ENCODE assay signal across 16 mouse cellular contexts in the genomic region with DNA sequence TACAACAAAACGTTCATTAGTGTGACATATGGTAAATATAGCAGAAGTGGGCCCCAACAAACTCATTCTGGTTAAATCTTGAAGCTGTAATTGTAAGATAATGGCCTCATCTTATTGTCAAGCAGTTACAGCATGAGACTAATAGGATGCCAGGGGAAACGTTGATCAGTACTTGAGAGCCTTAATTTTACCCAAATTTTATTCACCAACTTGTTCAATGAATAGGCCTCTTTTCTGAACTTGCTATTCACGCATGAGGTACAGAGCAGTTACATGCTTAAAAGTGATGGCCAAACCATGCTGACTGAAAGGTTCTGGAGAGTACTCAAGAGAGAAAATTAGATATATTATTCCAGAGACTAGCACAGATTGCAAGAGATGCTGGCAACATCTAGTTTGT.
A peak's percentile ranks its signal among the peaks of the same experiment; 100 is the strongest.
DNase-seq lines count a peak whose midpoint lies in the region; ATAC-seq and TF ChIP-seq lines count a peak whose summit lies in the region.
"Had no signal": no experiment of that assay in that cellular context is flagged by ENCODE, and none has a peak within 500 bp of the region (broad histone marks: within the 10 kb centered on the region; RNA-seq: fewer than 3 reads in every experiment).

No protein-coding gene starts in this region.

- WGBS in forebrain, embryonic 14.5 days = 30% methylated on average over 3 of the region's 3 CpGs
- 73% methylated on average over 3 of the region's 3 CpGs for WGBS in forebrain, embryonic 10.5 days
- 31% methylated on average over 3 of the region's 3 CpGs for WGBS in forebrain, postnatal 0 days
- 37% methylated on average over 3 of the region's 3 CpGs for WGBS in forebrain, embryonic 15.5 days

- H3K27me3 ChIP-seq in forebrain, embryonic 14.5 days (replicated peaks; ENCODE audit: control insufficient read depth, insufficient read depth, low read length) = no peaks in the 10 kb centered on the region
- H3K27me3 ChIP-seq in forebrain, embryonic 10.5 days (ENCODE audit: poor library complexity, severe bottlenecking) = no peaks in the 10 kb centered on the region
- H3K27me3 ChIP-seq in forebrain, postnatal 0 days (ENCODE audit: insufficient read depth, low read length) = no peaks in the 10 kb centered on the region
- no peaks in the 10 kb centered on the region for H3K27me3 ChIP-seq in forebrain, embryonic 15.5 days
- H3K27me3 ChIP-seq: embryonic facial prominence, embryonic 12.5 days had no signal

- no peak for TF ChIP-seq POLR2A in brain, embryonic 14.5 days (IDR thresholded peaks at IDR 0.05; ENCODE audit: borderline replicate concordance, extremely low read depth, insufficient read depth, insufficient read length, poor library complexity, severe bottlenecking)

- no peak overlapping the region for H3K4me3 ChIP-seq in forebrain, embryonic 14.5 days (ENCODE audit: low read depth, low read length)
- no peak overlapping the region for H3K4me3 ChIP-seq in forebrain, embryonic 10.5 days
- no peak overlapping the region for H3K4me3 ChIP-seq in forebrain, postnatal 0 days (ENCODE audit: low read depth, low read length)
- H3K4me3 ChIP-seq in forebrain, embryonic 15.5 days = no peak overlapping the region
- H3K4me3 ChIP-seq in gastrocnemius, adult 2 months = no peak overlapping the region
- H3K4me3 ChIP-seq: embryonic facial prominence, embryonic 10.5 days; embryonic facial prominence, embryonic 12.5 days had no signal

- TF ChIP-seq CTCF in forebrain, postnatal 0 days (IDR thresholded peaks at IDR 0.05; ENCODE audit: low read depth) = no peak
- no peak for TF ChIP-seq CTCF in brain, embryonic 14.5 days (IDR thresholded peaks at IDR 0.05; ENCODE audit: borderline replicate concordance, extremely low read depth, insufficient read depth, insufficient read length)
- TF ChIP-seq CTCF in gastrocnemius, adult 2 months (IDR thresholded peaks at IDR 0.05) = no peak

- no peaks in the 10 kb centered on the region for H3K4me1 ChIP-seq in forebrain, embryonic 14.5 days (ENCODE audit: control insufficient read depth, insufficient read depth, low read length)
- no peaks in the 10 kb centered on the region for H3K4me1 ChIP-seq in forebrain, embryonic 10.5 days
- no peaks in the 10 kb centered on the region for H3K4me1 ChIP-seq in forebrain, postnatal 0 days (ENCODE audit: insufficient read depth)
- no peaks in the 10 kb centered on the region for H3K4me1 ChIP-seq in forebrain, embryonic 15.5 days
- H3K4me1 ChIP-seq: embryonic facial prominence, embryonic 10.5 days; embryonic facial prominence, embryonic 12.5 days had no signal

- H3K27ac ChIP-seq in forebrain, embryonic 14.5 days (ENCODE audit: low read depth, low read length) = no peak overlapping the region
- no peak overlapping the region for H3K27ac ChIP-seq in forebrain, embryonic 10.5 days
- H3K27ac ChIP-seq in forebrain, postnatal 0 days (ENCODE audit: low read depth, low read length) = no peak overlapping the region
- H3K27ac ChIP-seq in forebrain, embryonic 15.5 days (replicated peaks) = no peak overlapping the region
- H3K27ac ChIP-seq in gastrocnemius, adult 2 months = no peak overlapping the region
- H3K27ac ChIP-seq: embryonic facial prominence, embryonic 10.5 days; embryonic facial prominence, embryonic 12.5 days had no signal

- H3K4me2 ChIP-seq in forebrain, embryonic 14.5 days (ENCODE audit: low read length) = no peak overlapping the region
- no peak overlapping the region for H3K4me2 ChIP-seq in forebrain, postnatal 0 days (ENCODE audit: low read depth)
- no peak overlapping the region for H3K4me2 ChIP-seq in forebrain, embryonic 15.5 days (replicated peaks)
- H3K4me2 ChIP-seq: embryonic facial prominence, embryonic 12.5 days had no signal

- H3K36me3 ChIP-seq in forebrain, embryonic 14.5 days (ENCODE audit: control insufficient read depth, insufficient read depth, low read length) = no peaks in the 10 kb centered on the region
- no peaks in the 10 kb centered on the region for H3K36me3 ChIP-seq in forebrain, embryonic 10.5 days (replicated peaks)
- H3K36me3 ChIP-seq in forebrain, postnatal 0 days (ENCODE audit: insufficient read depth) = no peaks in the 10 kb centered on the region
- no peaks in the 10 kb centered on the region for H3K36me3 ChIP-seq in forebrain, embryonic 15.5 days
- H3K36me3 ChIP-seq: embryonic facial prominence, embryonic 10.5 days; embryonic facial prominence, embryonic 12.5 days had no signal

- peak; percentile 5 for DNase-seq in forebrain, embryonic 14.5 days (ENCODE audit: low spot score)
- DNase-seq in forebrain, embryonic 10.5 days (ENCODE audit: extremely low spot score, low spot score) = no peak
- DNase-seq in forebrain, postnatal 0 days = no peak
- peak; percentile 18 for DNase-seq in brain, embryonic 14.5 days (ENCODE audit: low read depth)
- no peak for DNase-seq in gastrocnemius, adult 2 months
- DNase-seq: adrenal gland, adult 2 months; adrenal gland, postnatal 10 days; adrenal gland, postnatal 25 days; cerebellum, adult 11-12 months; cerebellum, adult 2 months; cerebellum, adult 9-10 months; cerebellum, postnatal 10 days; cerebellum, postnatal 25 days had no signal

- no peak for ATAC-seq in forebrain, embryonic 14.5 days
- ATAC-seq in forebrain, postnatal 0 days = peak; percentile 27; the same call in 1 of the 2 replicates
- no peak for ATAC-seq in forebrain, embryonic 15.5 days (replicated peaks)

- no peak overlapping the region for H3K9ac ChIP-seq in forebrain, embryonic 14.5 days (ENCODE audit: low read length)
- H3K9ac ChIP-seq in forebrain, postnatal 0 days = no peak overlapping the region
- H3K9ac ChIP-seq in forebrain, embryonic 15.5 days (replicated peaks) = no peak overlapping the region
- H3K9ac ChIP-seq: embryonic facial prominence, embryonic 12.5 days had no signal

- H3K9me3 ChIP-seq in forebrain, embryonic 14.5 days (replicated peaks; ENCODE audit: control insufficient read depth, low read length) = no peaks in the 10 kb centered on the region
- H3K9me3 ChIP-seq in forebrain, embryonic 10.5 days = no peaks in the 10 kb centered on the region
- H3K9me3 ChIP-seq in forebrain, postnatal 0 days (ENCODE audit: low read length) = no peaks in the 10 kb centered on the region
- no peaks in the 10 kb centered on the region for H3K9me3 ChIP-seq in forebrain, embryonic 15.5 days
- H3K9me3 ChIP-seq: embryonic facial prominence, embryonic 10.5 days; embryonic facial prominence, embryonic 12.5 days had no signal

- intact Hi-C loops in gastrocnemius, adult 2 months (cut with DNase I) = no loop called here

Comparison
In these comparisons a context has a peak if more than half of its experiments do, and no peak if none do; other contexts are left out.
1. DNase-seq: peak in forebrain, embryonic 14.5 days (single experiment) and brain, embryonic 14.5 days (single experiment); none in forebrain, embryonic 10.5 days (single experiment), forebrain, postnatal 0 days (single experiment) and gastrocnemius, adult 2 months (single experiment).